Mouse (Mus musculus) bone marrow macrophage, adult 2 months (primary cell): ENCODE data around the gene Gp5.

Source experiments
- CTCF ChIP-seq: IDR thresholded peaks from 2 replicates; pipeline ENCODE4 v1.5.1; 2012; ENCODE audit warnings: low read depth, mild to moderate bottlenecking, low read length, moderate library complexity
- POLR2A ChIP-seq: IDR thresholded peaks from 2 replicates; pipeline ENCODE4 v1.6.1; 2012; ENCODE audit warnings: mild to moderate bottlenecking, low read depth, low read length, borderline replicate concordance

DNA sequence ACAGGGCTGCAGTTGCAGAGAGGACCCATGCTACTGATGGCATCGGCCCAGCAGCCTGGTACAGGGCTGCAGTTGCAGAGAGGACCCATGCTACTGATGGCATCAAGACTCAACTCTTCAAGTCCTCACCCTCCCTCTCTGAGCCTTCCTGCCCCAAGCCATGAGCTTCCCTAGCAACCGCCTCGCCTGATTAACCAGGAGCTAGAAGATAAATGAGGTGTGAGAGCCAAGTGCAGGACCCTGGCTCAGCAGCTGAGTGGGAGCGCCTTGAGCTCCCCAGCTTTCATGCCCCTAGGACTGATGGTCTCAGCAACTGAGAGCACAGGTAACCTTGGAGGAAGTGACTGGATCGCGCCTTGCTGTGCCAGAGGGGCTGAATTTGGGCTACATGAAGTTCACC lies 20.1 kb downstream of the Gp5 start:
- TF ChIP-seq CTCF (no peak), POLR2A (no peak)
